Mouse (Mus musculus) embryonic fibroblast, embryonic 13.5 days (primary cell): Measurements from ENCODE around the gene Erich6.

Source experiments
- CTCF ChIP-seq: IDR thresholded peaks from 2 replicates; pipeline ENCODE4 v1.5.1; 2011; ENCODE audit warnings: mild to moderate bottlenecking, control low read depth, low read length, moderate library complexity, borderline replicate concordance; ENCODE audit not compliant: insufficient read depth
- POLR2A ChIP-seq: IDR thresholded peaks from 2 replicates; pipeline ENCODE4 v1.6.1; 2011; ENCODE audit warnings: low read depth, mild to moderate bottlenecking, control low read depth, low read length, moderate library complexity

GRCm38 (mm10) chr3:58655362-58656130 is 18.5 kb upstream of the Erich6 start:
- TF ChIP-seq CTCF (peak; percentile 12; the same call in 1 of the 2 replicates), POLR2A (no peak)
